Mouse (Mus musculus): ENCODE measurements around the gene Paqr9.
A peak's percentile ranks its signal among the peaks of the same experiment; 100 is the strongest.

Paqr9 gene

DNA sequence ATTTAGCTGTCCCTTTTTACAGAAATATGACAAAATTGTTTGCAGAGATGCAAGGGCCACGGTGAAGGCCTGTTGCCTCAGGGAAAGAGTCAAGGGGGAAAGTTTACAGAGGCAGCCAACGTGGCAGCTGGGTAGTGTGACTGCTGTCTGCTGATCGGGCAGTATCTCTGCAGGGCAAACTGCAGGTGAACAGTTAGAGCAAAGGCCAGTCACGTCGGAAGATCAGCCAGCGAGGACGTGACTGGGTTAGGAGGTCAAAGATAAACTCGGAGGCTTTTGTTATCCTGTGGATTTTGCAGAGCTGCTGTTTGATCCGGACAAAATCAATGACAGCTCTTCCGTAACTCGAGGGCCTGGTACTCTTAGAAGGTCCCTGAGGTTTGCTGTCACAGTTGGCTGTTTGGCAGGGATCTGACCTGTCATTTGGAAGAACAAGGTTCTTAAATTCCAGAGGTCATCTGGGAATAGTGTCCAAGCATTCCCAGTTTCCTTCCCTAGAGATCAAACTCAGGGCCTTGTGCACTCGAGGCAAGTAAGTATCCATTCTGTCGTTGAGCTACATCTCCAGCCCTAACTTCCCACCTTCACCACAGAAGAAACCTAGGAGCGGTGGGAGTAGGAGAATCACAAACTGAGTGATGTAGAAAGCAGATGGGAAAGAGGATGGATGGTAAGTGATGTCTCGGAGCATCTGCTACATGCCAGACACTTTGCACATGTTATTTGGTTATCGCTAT is 21.7 kb downstream of the Paqr9 start:
- DNase-seq (ENCODE audit: low spot score), result no peak

DNA sequence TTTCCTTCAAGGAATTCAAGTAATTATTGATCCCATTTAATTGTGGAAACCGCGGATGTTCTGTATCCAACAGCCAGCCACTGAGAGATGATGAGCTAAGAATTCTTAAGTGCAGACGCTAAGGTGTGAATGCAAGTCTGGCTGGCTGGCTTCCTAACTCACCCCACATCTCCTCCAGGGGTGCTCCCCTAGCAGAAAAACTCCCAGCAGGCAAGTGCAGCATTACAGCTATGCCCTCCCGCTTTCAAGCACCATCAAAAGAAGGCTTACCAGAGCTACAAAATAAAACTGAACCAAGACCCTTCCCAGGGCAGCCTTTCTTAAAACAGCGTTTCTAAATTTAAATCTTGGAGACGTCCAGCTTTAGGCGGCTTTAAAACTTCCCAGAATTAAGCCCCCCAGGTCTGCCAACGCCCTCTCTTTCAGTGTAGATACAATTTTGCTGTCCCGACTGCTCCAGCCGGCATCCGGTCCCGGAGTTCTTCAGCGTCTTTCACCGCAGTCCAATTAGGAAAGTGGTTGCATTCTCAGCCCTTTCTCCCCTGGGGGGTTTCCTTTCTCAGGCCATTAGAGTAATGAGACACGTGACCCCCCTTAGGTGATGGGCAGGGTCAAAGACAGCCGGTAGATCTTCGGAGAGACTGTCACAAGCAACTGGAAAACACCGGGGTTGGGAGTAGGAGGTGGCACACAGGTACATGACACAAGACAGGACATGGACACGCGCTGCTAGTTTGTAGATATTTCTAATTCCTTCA is 22.5 kb downstream of the Paqr9 start:
- no peak for DNase-seq (ENCODE audit: low spot score)

- no peak for DNase-seq (ENCODE audit: low spot score)
These were observed 23.1 kb downstream of the Paqr9 start for GRCm38 (mm10) chr9:95582555-95582954.

- no peak for DNase-seq (ENCODE audit: low spot score)
These were observed 26.6 kb downstream of the Paqr9 start for GRCm38 (mm10) chr9:95586046-95586445.

- DNase-seq (ENCODE audit: low spot score), result no peak
These were observed 28.6 kb downstream of the Paqr9 start for GRCm38 (mm10) chr9:95588070-95588469.

- DNase-seq (ENCODE audit: low spot score), result no peak
These were observed 34.8 kb downstream of the Paqr9 start for GRCm38 (mm10) chr9:95594291-95594690.

DNA sequence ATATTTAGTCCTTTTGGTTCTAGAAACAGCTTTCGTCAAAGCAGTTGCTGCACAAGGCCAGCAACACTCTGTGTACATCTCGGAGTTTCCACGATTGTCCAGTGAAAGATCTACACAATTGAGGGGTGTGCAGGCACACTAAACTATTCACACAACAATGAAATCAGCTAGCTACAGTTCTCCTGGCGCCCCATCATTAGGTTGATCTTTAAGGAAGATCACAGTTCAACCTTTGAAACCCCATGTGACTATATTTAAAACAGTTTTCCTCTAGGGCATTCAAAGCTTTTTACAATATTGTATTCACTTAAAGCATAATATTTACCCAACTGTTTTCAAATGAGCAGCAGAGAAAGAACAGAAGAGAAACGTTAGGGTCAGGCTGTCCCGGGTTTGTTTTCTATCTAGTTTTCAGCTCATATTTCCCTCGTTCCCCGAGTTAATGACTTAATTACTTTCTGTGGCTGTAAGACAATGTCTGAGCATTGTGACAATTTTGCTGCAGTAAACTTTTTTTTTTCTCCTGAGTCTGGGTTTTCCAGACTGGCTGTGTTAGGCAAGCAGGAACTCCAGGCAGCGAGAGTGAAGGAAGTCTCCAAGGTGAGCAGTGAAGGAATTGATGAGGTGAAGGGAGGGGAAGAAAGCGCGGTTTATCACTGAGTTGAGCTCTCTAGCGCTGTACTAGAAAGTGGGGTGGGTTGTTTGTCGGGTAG is 38.2 kb downstream of the Paqr9 start:
- no peak for DNase-seq (ENCODE audit: low spot score)

DNA sequence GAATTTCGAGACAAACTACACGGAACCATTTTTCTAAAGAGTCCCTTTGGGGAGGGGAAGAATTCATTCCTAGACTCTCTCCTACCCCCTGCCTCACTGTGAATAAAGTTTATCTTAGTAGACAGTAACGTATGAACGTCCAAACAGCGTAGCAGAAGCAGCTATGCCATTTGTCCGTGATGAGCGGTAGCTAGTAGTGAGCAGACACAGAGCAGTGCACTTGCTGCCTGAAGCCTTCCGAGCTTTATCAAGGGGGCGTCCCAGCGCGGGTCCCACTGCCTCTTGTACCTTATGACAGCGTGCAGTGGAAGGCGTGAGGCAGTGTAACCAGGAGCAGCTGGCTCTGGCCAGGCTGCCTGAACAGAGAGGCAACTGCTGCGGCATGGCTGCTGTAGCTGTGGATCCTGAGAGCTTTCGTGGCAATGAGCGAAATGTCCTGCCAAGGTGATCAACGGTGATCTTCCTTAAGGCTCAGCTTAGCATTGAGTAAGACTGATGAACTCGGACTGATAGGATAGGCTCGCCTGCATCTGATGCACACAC is 38.8 kb downstream of the Paqr9 start:
- no peak for DNase-seq (ENCODE audit: low spot score)

- no peak for DNase-seq (ENCODE audit: low spot score)
These were observed 39.9 kb downstream of the Paqr9 start for GRCm38 (mm10) chr9:95599399-95599798.

DNA sequence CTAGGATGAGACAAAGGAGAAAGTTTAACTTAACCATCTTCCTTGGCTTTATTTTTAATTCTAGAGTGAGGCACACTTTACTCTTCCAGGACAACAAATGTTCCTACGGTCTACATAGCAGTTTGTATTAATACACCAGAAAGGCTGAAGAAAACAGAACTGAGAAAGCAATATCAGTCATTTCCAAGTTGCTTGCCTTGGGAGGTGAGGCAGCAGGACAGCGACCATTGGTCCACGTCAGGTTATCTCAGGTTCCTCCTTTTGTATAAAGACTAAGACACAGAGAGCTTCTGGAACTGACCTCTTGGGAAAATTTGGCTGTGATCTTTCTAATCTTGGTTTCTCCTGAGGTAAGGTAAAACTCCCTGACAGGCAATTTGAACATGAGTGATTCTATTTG is 43.4 kb downstream of the Paqr9 start:
- no peak for DNase-seq (ENCODE audit: low spot score)

DNA sequence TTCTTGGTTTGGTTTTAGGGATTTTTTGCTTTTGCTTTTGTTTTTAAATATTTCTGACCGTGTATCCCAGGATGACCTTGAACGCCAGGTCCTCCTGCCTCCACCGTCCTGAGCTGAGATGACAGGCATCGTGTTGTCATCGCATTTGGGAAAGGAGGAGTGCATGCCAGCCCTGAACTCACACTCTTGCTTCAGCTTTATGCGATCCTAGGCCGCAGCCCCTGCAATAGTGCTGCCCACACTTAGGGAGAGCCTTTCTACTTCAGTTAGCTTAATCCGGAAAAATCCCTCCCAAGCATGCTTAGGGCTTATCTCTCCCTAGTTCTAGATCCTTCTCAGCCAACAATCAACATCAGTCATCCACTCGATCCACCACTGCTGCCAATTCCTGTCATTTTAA is 43.9 kb downstream of the Paqr9 start:
- DNase-seq (ENCODE audit: low spot score), result no peak

DNA sequence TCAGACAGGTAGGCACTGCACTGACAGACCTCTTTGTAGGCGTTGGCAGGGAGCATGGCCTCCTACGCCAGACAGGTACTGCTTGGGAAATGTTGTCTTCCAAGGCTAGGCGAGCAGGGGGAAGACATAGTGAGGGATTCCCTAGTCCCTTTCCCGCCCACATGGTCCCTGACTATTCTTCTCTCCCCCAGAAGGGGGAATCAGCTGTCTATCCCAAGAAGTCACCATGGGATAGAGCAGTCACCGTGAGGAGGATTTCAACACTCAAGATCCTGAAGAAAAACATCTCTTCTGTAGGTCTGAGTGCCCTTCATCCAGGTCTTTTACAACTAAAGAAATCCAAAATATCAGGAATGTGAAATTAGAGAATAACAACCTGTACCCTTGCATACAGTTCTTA is 47.7 kb downstream of the Paqr9 start:
- peak; percentile 10 for DNase-seq (ENCODE audit: low spot score)

GRCm38 (mm10) chr9:95612246-95612768 is 52.9 kb downstream of the Paqr9 start:
- DNase-seq (ENCODE audit: low spot score), result no peak

- no peak for DNase-seq (ENCODE audit: low spot score)
These were observed 54.1 kb downstream of the Paqr9 start for GRCm38 (mm10) chr9:95613426-95614127.

- DNase-seq (ENCODE audit: low spot score), result peak; percentile 83
These were observed 55.6 kb downstream of the Paqr9 start for GRCm38 (mm10) chr9:95614861-95615615.

DNA sequence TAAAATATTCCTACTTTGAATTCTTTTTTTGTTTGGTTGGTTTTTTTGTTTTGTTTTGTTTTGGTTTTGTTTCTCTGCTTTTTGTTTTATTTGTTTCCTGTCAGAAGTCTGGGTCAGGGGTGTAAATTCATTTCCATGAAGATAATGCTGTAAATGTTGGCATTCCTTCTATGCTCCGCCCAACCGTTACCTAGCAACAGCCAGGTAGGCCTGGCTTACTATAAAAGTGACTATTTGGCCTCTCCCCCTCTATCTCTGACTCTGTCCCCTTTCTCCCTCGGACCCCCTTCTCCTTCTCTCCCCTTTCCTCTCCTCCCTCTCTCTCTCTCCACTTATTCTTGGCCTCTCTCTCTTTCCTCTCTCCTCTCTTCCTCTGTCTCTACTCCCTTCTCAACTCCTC is 56.5 kb downstream of the Paqr9 start:
- DNase-seq (ENCODE audit: low spot score), result no peak

Data from adipocyte (in vitro differentiated cells).